Mouse (Mus musculus): ENCODE results near the gene Zhx3. TPM values are rescaled to one million over a fixed set of nuclear protein-coding genes. Genes with fewer than 3 reads are reported as not detected.

The Zhx3 gene
- total RNA-seq, 2 experiments from 2014 or later: 3.9 to 16.5 TPM

GRCm38 (mm10) chr2:160884830-160885229, 12.0 kb upstream of the Zhx3 start:
- ATAC-seq (replicated peaks; ENCODE audit: poor library complexity, severe bottlenecking): peak; percentile 65

DNA sequence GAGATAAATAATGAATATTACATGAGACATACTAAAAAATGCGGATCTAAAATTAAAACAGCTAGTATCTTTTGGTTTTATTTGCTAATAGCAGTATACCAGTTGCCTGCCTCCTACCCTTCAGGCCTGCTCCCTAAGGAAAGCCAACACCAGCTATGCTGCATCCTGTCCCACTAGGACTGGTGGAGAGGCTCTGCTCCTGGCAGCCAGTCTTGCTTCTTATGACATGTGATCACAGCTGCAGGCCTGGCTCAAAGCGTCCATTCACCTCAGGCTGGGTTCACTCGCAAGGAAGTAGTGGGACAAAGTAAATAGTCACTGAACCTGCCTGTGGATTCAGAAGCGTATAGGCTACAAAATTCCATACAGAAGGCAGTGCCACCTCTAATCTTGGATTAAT, 11.1 kb upstream of the Zhx3 start:
- no peak for ATAC-seq (replicated peaks; ENCODE audit: poor library complexity, severe bottlenecking)

- ATAC-seq (replicated peaks; ENCODE audit: poor library complexity, severe bottlenecking): no peak
These were observed 9.6 kb upstream of the Zhx3 start for GRCm38 (mm10) chr2:160882436-160882835.

GRCm38 (mm10) chr2:160881462-160882101, 8.8 kb upstream of the Zhx3 start:
- no peak for ATAC-seq (replicated peaks; ENCODE audit: poor library complexity, severe bottlenecking)

DNA sequence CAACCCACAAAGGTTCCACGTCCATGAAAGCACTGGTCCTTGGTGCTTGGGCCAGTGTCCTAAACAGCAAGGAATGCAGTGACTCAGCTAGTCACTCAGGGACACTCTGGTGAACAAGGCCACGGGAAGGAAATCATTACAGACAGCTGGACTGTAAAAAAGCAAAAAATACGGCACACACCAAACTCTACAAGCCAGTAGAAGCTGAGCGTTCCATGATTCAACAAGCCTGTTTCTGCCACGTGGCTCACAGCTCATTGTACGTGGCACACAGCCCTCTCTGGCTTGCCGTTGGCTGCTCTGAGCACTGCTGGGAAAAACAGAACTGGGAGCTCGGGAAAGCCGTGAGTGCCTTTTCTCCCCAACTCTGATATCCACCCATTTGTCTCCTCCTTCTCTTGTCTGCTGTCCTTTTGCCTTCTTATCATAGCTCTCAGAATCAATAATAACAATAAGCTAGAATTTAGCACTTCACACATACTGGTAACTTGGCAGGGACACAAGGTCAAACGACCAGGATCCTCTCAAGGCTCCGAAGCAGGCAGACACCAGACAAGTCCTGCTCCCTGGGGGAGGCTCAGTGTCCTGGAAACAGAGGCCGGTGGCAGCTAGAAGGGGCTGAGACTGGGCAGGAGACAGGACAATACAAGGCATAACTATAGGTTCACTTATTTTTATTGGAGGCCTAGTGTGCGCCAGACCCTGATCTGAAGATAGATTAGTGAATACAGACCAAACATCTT, 7.8 kb upstream of the Zhx3 start, which contains the start of gene Lpin3:
TSS of gene Lpin3 (plus strand) at position 218 of the 743 bp plus-strand sequence.
- ATAC-seq (replicated peaks; ENCODE audit: poor library complexity, severe bottlenecking): no peak

DNA sequence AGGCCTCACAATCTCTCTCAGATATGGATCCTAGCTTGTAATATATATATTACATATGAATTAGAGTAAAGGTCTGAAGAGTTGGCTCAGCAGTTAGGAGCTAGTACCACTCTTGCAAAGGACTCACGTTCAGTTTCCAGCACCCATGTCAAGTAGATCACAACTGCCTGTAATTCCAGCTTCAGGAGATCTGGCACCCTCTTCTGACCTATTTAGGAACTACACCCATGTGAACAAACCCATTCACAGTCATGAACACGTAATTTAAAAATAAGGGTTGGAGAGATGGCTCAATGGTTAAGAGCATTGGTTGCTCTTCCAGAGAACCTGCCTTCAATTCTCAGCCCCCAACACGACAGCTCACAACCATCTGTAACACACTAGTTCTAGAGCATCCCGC, 3.3 kb upstream of the Zhx3 start:
- no peak for ATAC-seq (replicated peaks; ENCODE audit: poor library complexity, severe bottlenecking)

DNA sequence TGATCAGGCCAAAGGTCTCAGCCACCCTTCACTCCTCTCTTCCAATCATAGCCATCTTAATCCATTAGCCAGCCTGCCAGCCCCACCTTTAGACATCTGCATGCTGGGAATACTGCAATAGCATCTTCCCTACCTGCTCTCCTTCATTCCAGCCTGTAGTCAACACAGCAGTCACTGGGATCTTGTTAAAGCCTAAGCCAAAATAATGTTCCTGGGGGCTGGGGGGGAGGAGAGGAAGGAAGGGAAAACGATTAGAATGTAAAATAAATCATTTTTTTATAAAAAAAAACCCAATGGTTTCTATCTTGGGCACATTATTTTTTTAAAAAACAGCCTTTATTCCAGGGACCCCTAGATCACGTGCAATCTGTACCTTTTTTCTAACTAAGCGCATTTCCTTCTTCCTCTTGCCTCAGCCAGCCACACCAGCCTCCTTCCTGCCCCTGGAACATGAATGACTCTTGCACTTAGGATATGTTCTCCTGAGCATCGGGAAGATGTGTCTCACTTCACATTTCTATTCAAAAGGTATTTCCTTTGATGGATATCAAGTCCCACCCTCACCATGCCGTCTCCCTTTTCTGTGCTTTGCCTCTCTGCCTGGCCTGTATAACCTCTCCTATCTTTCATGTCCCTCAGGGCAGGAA, 1.6 kb upstream of the Zhx3 start:
- no peak for ATAC-seq (replicated peaks; ENCODE audit: poor library complexity, severe bottlenecking)

DNA sequence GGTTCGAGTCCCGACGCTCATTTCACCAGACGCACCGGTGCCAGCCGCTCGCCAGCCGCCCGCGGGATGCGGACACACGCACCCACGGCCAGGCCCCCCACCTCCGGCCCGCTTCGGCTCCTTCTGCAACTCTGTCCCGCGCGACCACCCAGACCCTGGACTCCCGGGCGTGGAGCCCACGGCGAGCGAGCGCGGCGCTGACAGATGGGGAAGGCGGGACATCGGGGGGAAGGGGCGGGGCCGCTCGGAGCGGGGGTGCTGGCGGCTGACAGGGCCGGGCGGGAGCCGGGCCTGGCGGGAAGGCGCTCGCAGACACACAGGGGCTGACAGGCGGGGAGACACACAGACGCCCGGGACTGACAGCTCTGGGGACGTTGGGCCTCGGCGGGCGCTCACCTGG, 403 bp downstream of the Zhx3 start:
- peak; percentile 66 for ATAC-seq (replicated peaks; ENCODE audit: poor library complexity, severe bottlenecking)

GRCm38 (mm10) chr2:160871310-160871709, 1.5 kb downstream of the Zhx3 start:
- ATAC-seq (replicated peaks; ENCODE audit: poor library complexity, severe bottlenecking): no peak

- no peak for ATAC-seq (replicated peaks; ENCODE audit: poor library complexity, severe bottlenecking)
These were observed 3.4 kb downstream of the Zhx3 start for GRCm38 (mm10) chr2:160869446-160869845.

DNA sequence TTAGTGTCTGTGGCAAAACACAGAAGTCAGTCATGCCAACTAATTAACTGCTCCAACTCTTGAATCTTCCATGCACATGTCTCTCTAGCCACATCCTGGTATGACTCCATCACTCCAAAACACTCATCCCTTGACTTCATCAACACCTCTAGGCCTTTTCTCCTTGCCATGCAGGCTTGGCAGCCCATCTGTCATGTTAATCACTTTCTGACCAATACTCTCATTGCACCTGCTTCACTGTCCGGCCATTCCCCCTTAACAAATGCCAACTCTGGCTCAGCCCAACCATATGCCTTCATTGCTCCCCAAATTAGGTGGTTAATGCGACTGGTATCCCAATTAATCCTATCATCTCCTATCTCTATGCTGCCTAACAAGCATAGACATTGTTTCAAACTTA, 7.5 kb downstream of the Zhx3 start:
- no peak for ATAC-seq (replicated peaks; ENCODE audit: poor library complexity, severe bottlenecking)

DNA sequence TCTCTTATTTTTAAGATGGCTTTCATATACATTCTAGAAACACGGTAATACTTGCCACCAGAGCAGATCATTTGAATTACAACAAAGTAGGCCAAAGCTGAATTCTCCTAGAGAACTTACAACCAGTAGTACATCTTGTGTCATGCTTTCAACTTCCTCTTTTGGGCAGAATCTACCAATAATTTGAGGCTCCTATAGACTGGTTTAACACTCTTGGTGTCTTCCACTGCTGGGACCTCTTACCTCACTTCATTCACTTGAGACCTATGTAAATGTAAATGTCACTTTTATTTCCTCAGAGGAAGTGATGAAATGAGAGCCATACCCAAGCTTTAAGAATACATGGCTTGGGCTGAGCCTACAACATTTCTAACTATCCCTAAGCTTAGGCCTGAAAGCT, 8.7 kb downstream of the Zhx3 start:
- ATAC-seq (replicated peaks; ENCODE audit: poor library complexity, severe bottlenecking): peak; percentile 92

- ATAC-seq (replicated peaks; ENCODE audit: poor library complexity, severe bottlenecking): peak; percentile 72
These were observed 12.4 kb downstream of the Zhx3 start for GRCm38 (mm10) chr2:160860363-160860762.

DNA sequence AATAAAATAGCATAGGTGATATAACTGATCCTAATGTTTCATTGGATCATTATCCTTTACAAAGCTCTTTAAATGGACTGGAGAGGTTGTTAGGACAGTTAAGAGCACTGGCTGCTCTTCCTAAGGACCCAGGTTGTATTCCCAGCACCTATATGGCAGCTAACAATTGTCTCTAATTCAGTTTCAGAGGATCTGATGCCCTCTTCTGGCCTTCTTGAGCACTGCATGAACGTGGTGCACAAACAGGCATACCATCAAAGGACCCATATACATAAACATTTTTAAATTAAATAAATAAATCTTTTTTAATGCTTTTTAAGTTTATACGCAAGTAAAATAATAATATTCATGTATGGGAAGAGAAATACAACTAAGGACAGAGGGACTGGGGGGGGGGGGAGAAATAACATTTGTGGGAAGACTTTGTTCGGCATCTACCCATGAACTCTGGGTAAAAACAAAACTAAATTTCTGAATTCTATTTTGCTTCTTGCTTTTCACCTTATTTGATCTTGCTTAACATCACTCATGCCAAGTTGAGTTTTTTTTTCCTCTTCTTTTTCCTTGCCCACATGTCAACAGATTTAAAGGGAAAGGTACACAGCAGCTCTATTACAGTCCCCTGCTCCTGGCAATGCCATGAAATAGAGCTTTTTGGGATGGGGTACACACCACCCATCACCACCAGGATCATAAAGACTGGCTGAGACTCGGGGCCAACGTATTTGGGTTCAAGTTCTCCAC, 16.3 kb downstream of the Zhx3 start:
- ATAC-seq (replicated peaks; ENCODE audit: poor library complexity, severe bottlenecking): no peak

- ATAC-seq (replicated peaks; ENCODE audit: poor library complexity, severe bottlenecking): no peak
These were observed 18.1 kb downstream of the Zhx3 start for GRCm38 (mm10) chr2:160854687-160855086.

GRCm38 (mm10) chr2:160850360-160850759, 22.4 kb downstream of the Zhx3 start:
- ATAC-seq (replicated peaks; ENCODE audit: poor library complexity, severe bottlenecking): no peak

- ATAC-seq (replicated peaks; ENCODE audit: poor library complexity, severe bottlenecking): peak; percentile 61; the same call in 1 of the 2 replicates
These were observed 23.1 kb downstream of the Zhx3 start for GRCm38 (mm10) chr2:160849617-160850240.

GRCm38 (mm10) chr2:160848186-160848585, 24.6 kb downstream of the Zhx3 start:
- ATAC-seq (replicated peaks; ENCODE audit: poor library complexity, severe bottlenecking): no peak

- no peak for ATAC-seq (replicated peaks; ENCODE audit: poor library complexity, severe bottlenecking)
These were observed 25.1 kb downstream of the Zhx3 start for GRCm38 (mm10) chr2:160847664-160848063.

- no peak for ATAC-seq (replicated peaks; ENCODE audit: poor library complexity, severe bottlenecking)
These were observed 32.0 kb downstream of the Zhx3 start for GRCm38 (mm10) chr2:160840838-160841237.
